Mouse (Mus musculus) central nervous system, embryonic 11.5 days (tissue): ENCODE data around the gene Pin4. TPM values are rescaled to one million over a fixed set of nuclear protein-coding genes. Genes with fewer than 3 reads are reported as not detected.

Experiments
- polyA plus RNA-seq: library from polyadenylated mRNA; depleted of rRNA; stranded (reverse); fragments of >200 nt; gene quantifications from 2 replicates; pipeline ENCODE4 v1.2.3, GENCODE M21; 2012; rRNA removed

Gene Pin4
- polyA plus RNA-seq = 87.6 and 98.2 TPM in 2 replicates

DNA sequence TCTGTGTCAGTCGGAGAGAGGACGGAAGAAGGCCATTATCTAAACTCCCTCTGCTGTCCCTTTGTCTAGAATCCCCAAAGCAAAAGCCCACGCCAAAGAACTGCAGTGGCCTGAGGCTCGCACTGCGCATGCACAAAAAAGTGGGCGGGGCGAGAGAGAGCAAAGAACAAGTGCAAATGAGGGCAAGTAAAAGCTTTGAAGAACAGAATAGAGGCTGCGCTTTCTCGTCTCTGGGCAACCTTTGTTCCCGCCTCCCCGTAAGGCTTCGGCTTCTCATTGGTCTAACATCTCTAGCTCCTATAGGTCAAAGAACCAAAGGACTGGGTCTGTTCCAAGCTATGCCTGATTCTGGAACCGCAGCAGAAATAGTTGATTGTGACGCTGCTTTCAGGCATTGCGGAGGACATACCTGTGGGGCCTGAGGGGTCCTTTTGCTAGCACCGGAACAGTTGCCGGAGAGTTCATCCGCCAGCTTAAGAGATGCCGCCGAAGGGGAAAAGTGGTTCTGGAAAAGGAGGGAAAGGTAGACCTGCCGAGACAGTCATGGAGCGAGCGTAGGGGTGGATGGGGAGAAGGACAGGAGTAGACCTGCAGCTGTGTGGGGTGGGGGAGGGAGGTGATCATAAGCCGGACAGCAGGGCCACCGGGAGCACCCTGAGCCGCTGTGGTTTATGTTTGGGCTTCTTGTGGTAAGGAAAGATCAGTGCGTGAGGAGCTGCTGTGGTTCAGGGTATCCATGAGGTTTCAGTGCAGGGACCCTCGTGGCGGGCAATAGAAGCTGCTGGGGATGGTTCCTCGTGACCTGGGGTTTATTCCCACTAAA is at the start of gene Pin4:
Pin4 (plus strand) TSS at position 406 of the 823 bp plus-strand sequence.

GRCm38 (mm10) chrX:102070591-102071471 is 48.4 kb upstream of the Pin4 start, which contains the start of gene Rtl5:
Rtl5 (minus strand) TSS chrX:102071304.

DNA sequence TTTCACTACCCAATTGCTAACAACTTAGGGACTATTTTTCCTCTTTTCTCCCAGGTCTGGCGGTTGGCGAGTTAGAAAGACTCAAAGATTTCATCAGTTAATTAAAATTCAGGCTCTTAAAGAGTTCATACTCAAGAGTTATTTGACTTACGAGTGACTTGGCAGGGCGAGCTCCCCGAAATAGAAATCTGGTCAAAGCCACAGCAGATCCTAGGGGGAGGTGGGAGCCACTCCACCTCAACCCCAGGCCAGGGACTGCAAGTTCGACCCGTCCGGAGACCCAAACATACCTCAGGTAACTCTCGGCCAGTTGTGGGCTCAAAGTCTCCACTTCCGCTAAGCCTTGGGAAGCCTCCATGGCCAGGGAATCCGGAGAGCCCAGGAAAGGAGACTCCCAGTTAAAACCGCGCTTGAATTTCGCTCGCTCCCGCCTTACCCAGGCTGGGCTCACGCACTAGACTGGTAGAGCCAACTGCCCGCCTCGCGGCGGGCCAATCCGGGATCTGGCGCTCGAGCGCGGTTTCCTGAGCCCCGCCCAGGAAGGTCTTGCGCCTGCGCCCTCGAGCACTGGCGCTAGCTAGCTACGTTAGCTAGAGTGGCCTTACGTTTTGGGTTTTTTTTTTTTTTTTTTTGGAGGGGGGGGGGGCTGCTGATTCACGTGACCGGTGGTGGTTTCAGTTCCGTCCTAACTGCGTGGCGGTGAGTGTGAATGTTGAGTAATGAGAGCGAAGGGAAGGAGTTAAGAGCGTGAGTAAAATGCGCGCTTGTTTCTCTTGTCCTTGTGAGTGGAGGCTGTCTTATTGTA is 37.6 kb downstream of the Pin4 start, which contains the start of gene Ercc6l:
Ercc6l (minus strand) TSS at position 474 of the 805 bp plus-strand sequence.

Other genes with a start within 250 kb of the Pin4 start
- 35.9 and 53.3 TPM in 2 replicates for gene Rtl5, start 48.1 kb upstream of the Pin4 start, polyA plus RNA-seq
- gene Ercc6l, start 37.6 kb downstream of the Pin4 start, polyA plus RNA-seq = 8.4 and 12.2 TPM in 2 replicates
- gene Rps4x, start 69.9 kb downstream of the Pin4 start, polyA plus RNA-seq = 1,543 and 2,213 TPM in 2 replicates
- gene Cited1, start 132.7 kb downstream of the Pin4 start, polyA plus RNA-seq = 35.1 and 40.4 TPM in 2 replicates